Mouse (Mus musculus) forebrain, embryonic 16.5 days (tissue): ENCODE data around the gene Clec4f. TPM values are rescaled to one million over a fixed set of nuclear protein-coding genes. Genes with fewer than 3 reads are reported as not detected.
"Not testable (repeated sequence)": the region's sequence is repeated elsewhere in the genome, so short reads cannot be mapped to it uniquely, and the experiment has no call there.

Experiments used
- ATAC-seq: fragments of 200-750 bp; cut with Nextera tagmentation; 2 replicates; pipeline ENCODE4 v1.8.0; 2017; ENCODE audit warnings: mild to moderate bottlenecking, moderate library complexity
- H3K27ac ChIP-seq: fragments of 300-500 bp; sonication (generic); 2 replicates; pipeline ENCODE4 v1.5.1; 2014; ENCODE audit warnings: low read length, control low read depth
- H3K27me3 ChIP-seq: fragments of 300-500 bp; sonication (generic); replicated peaks from 2 replicates; pipeline ENCODE4 v1.6.1; 2014; ENCODE audit warnings: low read length; ENCODE audit not compliant: control insufficient read depth, insufficient read depth
- H3K36me3 ChIP-seq: fragments of 300-500 bp; sonication (generic); 2 replicates; pipeline ENCODE4 v1.6.1; 2014; ENCODE audit not compliant: control insufficient read depth, insufficient read depth
- H3K4me1 ChIP-seq: fragments of 300-500 bp; sonication (generic); replicated peaks from 2 replicates; pipeline ENCODE4 v1.6.1; 2014; ENCODE audit warnings: low read length; ENCODE audit not compliant: control insufficient read depth, insufficient read depth
- H3K4me2 ChIP-seq: fragments of 300-500 bp; sonication (generic); 2 replicates; pipeline ENCODE4 v1.6.1; 2014; ENCODE audit warnings: mild to moderate bottlenecking, low read length, control low read depth
- H3K4me3 ChIP-seq: fragments of 300-500 bp; sonication (generic); replicated peaks from 2 replicates; pipeline ENCODE4 v1.5.1; 2014; ENCODE audit warnings: mild to moderate bottlenecking, low read length, control low read depth
- H3K9ac ChIP-seq: fragments of 300-500 bp; sonication (generic); replicated peaks from 2 replicates; pipeline ENCODE4 v1.6.1; 2014; ENCODE audit warnings: low read depth, low read length, control low read depth
- H3K9me3 ChIP-seq: fragments of 300-500 bp; sonication (generic); 2 replicates; pipeline ENCODE4 v1.6.1; 2016; ENCODE audit warnings: low read length; ENCODE audit not compliant: control insufficient read depth
- WGBS: fragments of 180-500 bp; shearing (Covaris S2); extraction: QIAGEN DNeasy Blood & Tissue Kit; methylation state at CpG from one replicate; pipeline ENCODE4 v1.1.7; 2014; 5-methylcytosine and 5-hydroxymethylcytosine counted together
- polyA plus RNA-seq: library from polyadenylated mRNA; unstranded; fragments of >200 nt; fragmentation: Nextera tagmentation; extraction: Ambion mirVana; gene quantifications from 2 replicates; pipeline ENCODE4 v1.2.1, GENCODE M21; 2015

The Clec4f gene
- polyA plus RNA-seq, 1 experiment from 2014 or later = not detected

- Histone ChIP-seq H3K27me3 (no peaks in the 10 kb centered on the region), H3K4me2 (no peak overlapping the region), H3K9ac (no peak overlapping the region), H3K4me3 (no peak overlapping the region), H3K27ac (no peak overlapping the region), H3K4me1 (peaks cover 4% of the 10 kb centered on the region; the same call in 1 of the 2 replicates), H3K36me3 (no peaks in the 10 kb centered on the region), H3K9me3 (no peaks in the 10 kb centered on the region)
- no peak for ATAC-seq
- WGBS = 81% methylated on average over 4 of the region's 4 CpGs
Measured at GRCm38 (mm10) chr6:83660821-83661220, 4.8 kb upstream of the Clec4f start.

- H3K36me3 ChIP-seq = no peaks in the 10 kb centered on the region
- H3K27me3 ChIP-seq = no peaks in the 10 kb centered on the region
- H3K4me1 ChIP-seq = no peaks in the 10 kb centered on the region
- no peak for ATAC-seq
- H3K4me3 ChIP-seq = no peak overlapping the region
- no peak overlapping the region for H3K27ac ChIP-seq
- 90% methylated on average over 10 of the region's 10 CpGs for WGBS
- no peak overlapping the region for H3K9ac ChIP-seq
- H3K4me2 ChIP-seq = no peak overlapping the region
- H3K9me3 ChIP-seq = no peaks in the 10 kb centered on the region
Measured at GRCm38 (mm10) chr6:83646715-83647114, 9.3 kb downstream of the Clec4f start.

GRCm38 (mm10) chr6:83635329-83635728 lies 20.7 kb downstream of the Clec4f start:
- Histone ChIP-seq H3K27me3 (no peaks in the 10 kb centered on the region), H3K9ac (no peak overlapping the region), H3K4me1 (no peaks in the 10 kb centered on the region), H3K4me2 (no peak overlapping the region), H3K36me3 (no peaks in the 10 kb centered on the region), H3K27ac (no peak overlapping the region), H3K4me3 (no peak overlapping the region), H3K9me3 (no peaks in the 10 kb centered on the region)
- 83% methylated on average over 1 of the region's 1 CpGs for WGBS
- no peak for ATAC-seq

- H3K4me1 ChIP-seq, H3K9me3 ChIP-seq, H3K4me3 ChIP-seq, H3K9ac ChIP-seq, H3K36me3 ChIP-seq, H3K4me2 ChIP-seq, H3K27ac ChIP-seq, ATAC-seq, H3K27me3 ChIP-seq: not testable (repeated sequence)
- 80% methylated on average over 4 of the region's 4 CpGs for WGBS
Measured at GRCm38 (mm10) chr6:83634631-83635030, 21.4 kb downstream of the Clec4f start.

GRCm38 (mm10) chr6:83634106-83634505 lies 21.9 kb downstream of the Clec4f start:
- not testable (repeated sequence) for H3K4me2 ChIP-seq, H3K9me3 ChIP-seq, H3K9ac ChIP-seq, ATAC-seq, H3K27me3 ChIP-seq, H3K4me3 ChIP-seq, H3K36me3 ChIP-seq, H3K27ac ChIP-seq, H3K4me1 ChIP-seq
- 60% methylated on average over 5 of the region's 5 CpGs for WGBS

GRCm38 (mm10) chr6:83631815-83632214 lies 24.2 kb downstream of the Clec4f start:
- H3K4me2 ChIP-seq = no peak overlapping the region
- no peaks in the 10 kb centered on the region for H3K9me3 ChIP-seq
- no peaks in the 10 kb centered on the region for H3K36me3 ChIP-seq
- no peaks in the 10 kb centered on the region for H3K27me3 ChIP-seq
- H3K4me1 ChIP-seq = no peaks in the 10 kb centered on the region
- no peak overlapping the region for H3K9ac ChIP-seq
- no peak overlapping the region for H3K27ac ChIP-seq
- 79% methylated on average over 4 of the region's 4 CpGs for WGBS
- ATAC-seq = no peak
- H3K4me3 ChIP-seq = no peak overlapping the region

- 66% methylated on average over 17 of the region's 17 CpGs for WGBS
- Histone ChIP-seq H3K27me3 (no peaks in the 10 kb centered on the region), H3K27ac (no peak overlapping the region), H3K9ac (no peak overlapping the region), H3K4me1 (no peaks in the 10 kb centered on the region), H3K36me3 (no peaks in the 10 kb centered on the region), H3K4me3 (no peak overlapping the region), H3K9me3 (no peaks in the 10 kb centered on the region), H3K4me2 (no peak overlapping the region)
- ATAC-seq = no peak
Measured at GRCm38 (mm10) chr6:83626781-83627180, 29.2 kb downstream of the Clec4f start.

- Histone ChIP-seq H3K9ac (no peak overlapping the region), H3K4me2 (no peak overlapping the region), H3K27ac (no peak overlapping the region), H3K4me3 (no peak overlapping the region), H3K36me3 (no peaks in the 10 kb centered on the region), H3K27me3 (no peaks in the 10 kb centered on the region), H3K9me3 (no peaks in the 10 kb centered on the region), H3K4me1 (no peaks in the 10 kb centered on the region)
- 65% methylated on average over 9 of the region's 9 CpGs for WGBS
- no peak for ATAC-seq
Measured at GRCm38 (mm10) chr6:83619955-83620354, 36.0 kb downstream of the Clec4f start.

GRCm38 (mm10) chr6:83617581-83618335 lies 38.2 kb downstream of the Clec4f start:
- 84% methylated on average over 15 of the region's 15 CpGs for WGBS
- Histone ChIP-seq H3K9me3 (no peaks in the 10 kb centered on the region), H3K4me2 (no peak overlapping the region), H3K4me3 (no peak overlapping the region), H3K4me1 (no peaks in the 10 kb centered on the region), H3K36me3 (no peaks in the 10 kb centered on the region), H3K9ac (no peak overlapping the region), H3K27ac (no peak overlapping the region), H3K27me3 (no peaks in the 10 kb centered on the region)
- no peak for ATAC-seq

- H3K4me1 ChIP-seq = no peaks in the 10 kb centered on the region
- 81% methylated on average over 5 of the region's 5 CpGs for WGBS
- H3K9me3 ChIP-seq = no peaks in the 10 kb centered on the region
- H3K9ac ChIP-seq = no peak overlapping the region
- H3K27ac ChIP-seq = no peak overlapping the region
- H3K36me3 ChIP-seq = no peaks in the 10 kb centered on the region
- no peaks in the 10 kb centered on the region for H3K27me3 ChIP-seq
- no peak overlapping the region for H3K4me3 ChIP-seq
- no peak overlapping the region for H3K4me2 ChIP-seq
- ATAC-seq = no peak
Measured at GRCm38 (mm10) chr6:83616512-83616911, 39.5 kb downstream of the Clec4f start.
